Mouse (Mus musculus) kidney, adult 2 months (tissue): Measurements from ENCODE around the gene Tas2r121. TPM values are rescaled to one million over a fixed set of nuclear protein-coding genes. Genes with fewer than 3 reads are reported as not detected.
"Not testable (repeated sequence)": the region's sequence is repeated elsewhere in the genome, so short reads cannot be mapped to it uniquely, and the experiment has no call there.

Source experiments
- DNase-seq: peaks from one replicate; pipeline ENCODE4 v3.0.0; 2021
- H3K27ac ChIP-seq: fragments of 200-500 bp; 2 replicates; pipeline ENCODE4 v1.5.1; 2012; ENCODE audit warnings: low read depth, low read length, control low read depth, inconsistent platforms; ENCODE audit not compliant: insufficient read depth
- H3K27me3 ChIP-seq: fragments of 200-500 bp; replicated peaks from 2 replicates; pipeline ENCODE4 v1.6.1; 2012; ENCODE audit warnings: mild to moderate bottlenecking, moderate library complexity, low read length, inconsistent platforms; ENCODE audit not compliant: control insufficient read depth, insufficient read depth
- H3K36me3 ChIP-seq: fragments of 200-500 bp; 2 replicates; pipeline ENCODE4 v1.6.1; 2012; ENCODE audit warnings: mild to moderate bottlenecking, moderate library complexity, low read length, inconsistent platforms; ENCODE audit not compliant: control insufficient read depth, insufficient read depth
- H3K4me1 ChIP-seq: fragments of 200-500 bp; 2 replicates; pipeline ENCODE4 v1.6.1; 2011; ENCODE audit warnings: low read length; ENCODE audit not compliant: control insufficient read depth, insufficient read depth
- H3K4me3 ChIP-seq: fragments of 200-500 bp; 2 replicates; pipeline ENCODE4 v1.5.1; 2011; ENCODE audit warnings: mild to moderate bottlenecking, low read depth, low read length, control low read depth; ENCODE audit not compliant: insufficient read depth
- CTCF ChIP-seq: fragments of 200-500 bp; conservative IDR thresholded peaks from 2 replicates; pipeline ENCODE4 v1.5.1; 2011; ENCODE audit warnings: low read depth, mild to moderate bottlenecking, control low read depth, low read length, moderate library complexity, mixed read lengths; ENCODE audit not compliant: insufficient read depth, insufficient read length
- POLR2A ChIP-seq: fragments of 200-500 bp; IDR thresholded peaks from one replicate; pipeline ENCODE4 v1.6.1; 2011; ENCODE audit warnings: low read depth, low read length, control low read depth
- WGBS: fragments of 180-500 bp; shearing (Covaris S2); methylation state at CpG from one replicate; pipeline ENCODE4 v1.1.7; 2018; 5-methylcytosine and 5-hydroxymethylcytosine counted together
- polyA plus RNA-seq: library from polyadenylated mRNA; depleted of rRNA; stranded (reverse); fragments of >200 nt; gene quantifications from 2 replicates; pipeline ENCODE4 v1.2.3, GENCODE M21; 2012; rRNA removed

Tas2r121 gene
- not detected in 2 replicates for polyA plus RNA-seq

DNA sequence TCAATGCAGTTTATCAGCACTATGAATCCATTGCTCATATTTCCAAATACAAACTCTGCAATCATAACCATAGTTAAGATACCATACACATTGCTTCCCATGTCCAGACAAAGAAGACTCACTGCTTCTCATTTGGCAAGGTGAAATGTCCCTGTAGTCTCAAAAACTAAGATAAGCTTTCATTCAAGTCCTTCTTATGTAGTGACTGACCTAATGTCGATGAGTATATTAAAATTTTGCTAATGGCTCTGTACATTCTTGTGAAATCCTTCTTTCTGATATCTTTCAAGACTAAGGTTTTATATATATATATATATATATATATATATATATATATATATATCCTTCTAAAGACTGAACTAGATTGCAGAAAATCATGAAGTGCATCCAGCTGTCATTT lies at the start of gene Tas2r121:
Gene Tas2r121, minus strand, starts transcription at position 101 of the 400 bp plus-strand sequence.
- H3K27ac ChIP-seq: no peak within 1 kb of the TSS
- WGBS: 75% methylated on average over 1 of the region's 1 CpGs

DNA sequence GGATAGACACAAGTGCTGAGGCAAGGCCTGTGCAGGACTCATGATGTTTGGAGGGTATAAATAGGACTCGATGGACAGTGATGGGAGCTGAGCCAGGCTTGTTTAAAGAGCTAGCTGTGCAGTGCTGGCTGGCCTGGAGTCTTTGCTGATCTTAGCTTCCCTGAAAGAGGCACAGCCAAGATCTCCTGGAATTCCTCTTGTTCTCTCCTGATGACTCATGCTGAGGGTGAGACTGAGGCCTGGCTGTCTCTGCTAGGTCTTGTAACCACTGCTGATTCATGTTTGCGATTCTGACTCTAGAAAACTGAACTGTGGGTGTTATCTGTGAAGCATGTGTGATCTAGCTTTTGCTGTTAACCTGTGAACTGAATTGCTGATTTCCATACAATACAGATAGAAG lies 49.4 kb upstream of the Tas2r121 start:
- 77% methylated on average over 2 of the region's 2 CpGs for WGBS

More for the DNA sequence above, at the start of gene Tas2r121:
- H3K4me3 ChIP-seq: no peak within 1 kb of the TSS
- no peaks in the 10 kb centered on the region for H3K27me3 ChIP-seq
- no peak for DNase-seq
- no peaks in the 10 kb centered on the region for H3K36me3 ChIP-seq
- no peak for TF ChIP-seq CTCF
- no peak for TF ChIP-seq POLR2A
- H3K4me1 ChIP-seq: no peaks in the 10 kb centered on the region

GRCm38 (mm10) chr6:132737935-132738334 lies 37.1 kb upstream of the Tas2r121 start, which contains the start of gene Tas2r115:
TSS of gene Tas2r115 (minus strand) at chr6:132738035.
- Histone ChIP-seq H3K4me3 (no peak within 1 kb of the TSS), H3K36me3 (no peaks in the 10 kb centered on the region), H3K4me1 (no peaks in the 10 kb centered on the region), H3K27ac (no peak within 1 kb of the TSS), H3K27me3 (no peaks in the 10 kb centered on the region)
- DNase-seq: no peak
- WGBS: 68% methylated on average over 2 of the region's 2 CpGs
- TF ChIP-seq CTCF: no peak
- no peak for TF ChIP-seq POLR2A

More for the DNA sequence above, 49.4 kb upstream of the Tas2r121 start:
- no peak for TF ChIP-seq CTCF
- TF ChIP-seq POLR2A: no peak
- Histone ChIP-seq H3K4me3 (no peak overlapping the region), H3K27me3 (no peaks in the 10 kb centered on the region), H3K36me3 (no peaks in the 10 kb centered on the region), H3K27ac (no peak overlapping the region), H3K4me1 (no peaks in the 10 kb centered on the region)
- no peak for DNase-seq

DNA sequence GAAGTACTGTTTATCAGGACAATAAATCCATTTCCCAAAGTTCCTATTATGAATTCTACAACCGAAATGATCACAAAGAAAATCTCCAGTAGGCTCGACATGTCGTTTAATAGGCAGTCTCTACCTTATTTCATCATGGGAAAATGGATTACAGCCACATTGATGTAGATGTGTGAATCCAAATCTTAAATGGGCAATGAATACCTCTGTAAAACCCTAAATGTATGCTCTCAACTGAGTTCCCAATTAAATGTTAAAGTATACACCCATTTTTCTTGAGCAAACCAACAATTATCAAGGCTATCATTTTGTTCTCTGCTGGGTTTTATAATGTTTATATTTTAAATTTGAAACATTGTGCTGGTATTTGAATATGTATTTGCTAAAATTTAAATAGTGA lies 11.0 kb upstream of the Tas2r121 start, which contains the start of gene Tas2r122:
Gene Tas2r122, minus strand, starts transcription at position 101 of the 400 bp plus-strand sequence.
- Histone ChIP-seq H3K36me3 (no peaks in the 10 kb centered on the region), H3K27me3 (no peaks in the 10 kb centered on the region), H3K27ac (no peak within 1 kb of the TSS), H3K4me3 (no peak within 1 kb of the TSS), H3K4me1 (no peaks in the 10 kb centered on the region)
- TF ChIP-seq POLR2A (no peak), CTCF (no peak)
- WGBS: 71% methylated on average over 3 of the region's 3 CpGs
- DNase-seq: no peak

- not testable (repeated sequence) for H3K4me3 ChIP-seq, H3K27me3 ChIP-seq, H3K36me3 ChIP-seq, H3K4me1 ChIP-seq, H3K27ac ChIP-seq, DNase-seq
- WGBS: 70% methylated on average over 7 of the region's 7 CpGs
Measured at GRCm38 (mm10) chr6:132691596-132691995, 9.2 kb downstream of the Tas2r121 start.

- H3K4me3 ChIP-seq: no peak within 1 kb of the TSS
- no peaks in the 10 kb centered on the region for H3K36me3 ChIP-seq
- no peak for DNase-seq
- H3K4me1 ChIP-seq: no peaks in the 10 kb centered on the region
- TF ChIP-seq CTCF (no peak), POLR2A (no peak)
- no peaks in the 10 kb centered on the region for H3K27me3 ChIP-seq
- no peak within 1 kb of the TSS for H3K27ac ChIP-seq
Measured at GRCm38 (mm10) chr6:132656653-132657052, 44.2 kb downstream of the Tas2r121 start, which contains the start of gene Tas2r120. TSS of gene Tas2r120 (plus strand) at chr6:132656953.

DNA sequence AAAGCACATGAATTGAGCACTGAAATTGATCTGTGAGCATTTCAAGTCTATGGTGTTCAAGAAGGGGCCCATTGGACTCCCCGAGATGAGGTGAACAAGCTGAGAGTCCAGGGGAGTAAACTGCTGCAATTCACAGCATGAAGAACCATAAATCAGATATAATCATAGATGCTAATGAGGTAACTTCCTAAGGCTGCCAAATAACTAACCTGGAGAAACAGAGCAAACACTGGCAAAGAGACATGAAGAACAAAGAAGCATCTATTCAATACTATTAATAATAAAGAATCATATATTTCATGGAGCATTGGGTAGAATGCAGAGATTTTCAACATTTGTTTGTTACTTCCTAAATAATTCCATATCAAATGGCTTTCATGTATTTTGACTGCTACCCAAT lies 49.4 kb downstream of the Tas2r121 start, which contains the start of gene A630073D07Rik:
Gene A630073D07Rik, minus strand, starts transcription at position 101 of the 400 bp plus-strand sequence.
- no peaks in the 10 kb centered on the region for H3K27me3 ChIP-seq
- H3K36me3 ChIP-seq: no peaks in the 10 kb centered on the region
- H3K4me3 ChIP-seq: no peak within 1 kb of the TSS
- no peak for TF ChIP-seq POLR2A
- no peak for TF ChIP-seq CTCF
- 82% methylated on average over 1 of the region's 1 CpGs for WGBS
- no peaks in the 10 kb centered on the region for H3K4me1 ChIP-seq
- no peak for DNase-seq
- no peak within 1 kb of the TSS for H3K27ac ChIP-seq

Other genes with a start within 250 kb of the Tas2r121 start
- gene Prh1, start 131.2 kb downstream of the Tas2r121 start, polyA plus RNA-seq: not detected in 2 replicates
- not detected in 2 replicates for gene Prp2, start 105.1 kb downstream of the Tas2r121 start, polyA plus RNA-seq
- gene A630073D07Rik, start 49.5 kb downstream of the Tas2r121 start, polyA plus RNA-seq: not detected in 2 replicates
- gene Tas2r120, start 44.1 kb downstream of the Tas2r121 start, polyA plus RNA-seq: not detected in 2 replicates
- not detected in 2 replicates for gene Tas2r122, start 10.9 kb upstream of the Tas2r121 start, polyA plus RNA-seq
- gene Tas2r115, start 37.0 kb upstream of the Tas2r121 start, polyA plus RNA-seq: not detected in 2 replicates
- gene Tas2r124, start 53.7 kb upstream of the Tas2r121 start, polyA plus RNA-seq: not detected in 2 replicates
- gene Tas2r102, start 61.1 kb upstream of the Tas2r121 start, polyA plus RNA-seq: not detected in 2 replicates
- gene Tas2r136, start 77.2 kb upstream of the Tas2r121 start, polyA plus RNA-seq: not detected in 2 replicates
- gene Tas2r117, start 101.8 kb upstream of the Tas2r121 start, polyA plus RNA-seq: not detected in 2 replicates
- not detected in 2 replicates for gene Tas2r123, start 146.1 kb upstream of the Tas2r121 start, polyA plus RNA-seq
- gene Tas2r116, start 154.4 kb upstream of the Tas2r121 start, polyA plus RNA-seq: not detected in 2 replicates
- gene Tas2r110, start 167.0 kb upstream of the Tas2r121 start, polyA plus RNA-seq: not detected in 2 replicates
- gene Tas2r113, start 192.0 kb upstream of the Tas2r121 start, polyA plus RNA-seq: not detected in 2 replicates
- gene Tas2r125, start 208.6 kb upstream of the Tas2r121 start, polyA plus RNA-seq: not detected in 2 replicates